Mouse (Mus musculus): Measurements from ENCODE around the gene Tmod1.

Tmod1 gene

GRCm38 (mm10) chr4:46087852-46088251 is 49.1 kb downstream of the Tmod1 start:
- peak; percentile 96 for DNase-seq (ENCODE audit: low read depth, low spot score)

- peak; percentile 71 for DNase-seq (ENCODE audit: low read depth, low spot score)
Observed at GRCm38 (mm10) chr4:46089524-46090125, 50.9 kb downstream of the Tmod1 start.

- DNase-seq (ENCODE audit: low read depth, low spot score) = peak; percentile 95
Observed at GRCm38 (mm10) chr4:46092429-46093076, 53.8 kb downstream of the Tmod1 start.

- DNase-seq (ENCODE audit: low read depth, low spot score) = peak; percentile 95
Observed at GRCm38 (mm10) chr4:46094916-46095825, 56.4 kb downstream of the Tmod1 start.

GRCm38 (mm10) chr4:46095826-46096159 is 57.1 kb downstream of the Tmod1 start:
- DNase-seq (ENCODE audit: low read depth, low spot score) = no peak

GRCm38 (mm10) chr4:46096546-46096945 is 57.8 kb downstream of the Tmod1 start:
- DNase-seq (ENCODE audit: low read depth, low spot score) = no peak

- no peak for DNase-seq (ENCODE audit: low read depth, low spot score)
Observed at GRCm38 (mm10) chr4:46097591-46097990, 58.9 kb downstream of the Tmod1 start.

GRCm38 (mm10) chr4:46099132-46099531 is 60.4 kb downstream of the Tmod1 start:
- peak; percentile 59 for DNase-seq (ENCODE audit: low read depth, low spot score)

GRCm38 (mm10) chr4:46100539-46100938 is 61.8 kb downstream of the Tmod1 start:
- DNase-seq (ENCODE audit: low read depth, low spot score) = no peak

- DNase-seq (ENCODE audit: low read depth, low spot score) = no peak
Observed at GRCm38 (mm10) chr4:46101211-46101711, 62.5 kb downstream of the Tmod1 start.

- DNase-seq (ENCODE audit: low read depth, low spot score) = no peak
Observed at GRCm38 (mm10) chr4:46102078-46102769, 63.5 kb downstream of the Tmod1 start.

- no peak for DNase-seq (ENCODE audit: low read depth, low spot score)
Observed at GRCm38 (mm10) chr4:46110084-46110483, 71.3 kb downstream of the Tmod1 start.

GRCm38 (mm10) chr4:46111361-46111760 is 72.6 kb downstream of the Tmod1 start:
- DNase-seq (ENCODE audit: low read depth, low spot score) = peak; percentile 81

- DNase-seq (ENCODE audit: low read depth, low spot score) = peak; percentile 43
Observed at GRCm38 (mm10) chr4:46115308-46115707, 76.6 kb downstream of the Tmod1 start.

GRCm38 (mm10) chr4:46116544-46117175 is 77.9 kb downstream of the Tmod1 start:
- peak; percentile 95 for DNase-seq (ENCODE audit: low read depth, low spot score)

- no peak for DNase-seq (ENCODE audit: low read depth, low spot score)
Observed at GRCm38 (mm10) chr4:46117536-46117935, 78.8 kb downstream of the Tmod1 start.

GRCm38 (mm10) chr4:46119514-46120094 is 80.9 kb downstream of the Tmod1 start:
- DNase-seq (ENCODE audit: low read depth, low spot score) = peak; percentile 29

GRCm38 (mm10) chr4:46120767-46121166 is 82.0 kb downstream of the Tmod1 start:
- no peak for DNase-seq (ENCODE audit: low read depth, low spot score)

GRCm38 (mm10) chr4:46123358-46123757 is 84.6 kb downstream of the Tmod1 start:
- DNase-seq (ENCODE audit: low read depth, low spot score) = no peak

- peak; percentile 95 for DNase-seq (ENCODE audit: low read depth, low spot score)
Observed at GRCm38 (mm10) chr4:46126541-46126940, 87.8 kb downstream of the Tmod1 start.

All from brain, adult 2 months (tissue).